Mouse (Mus musculus) embryonic stem cell, embryonic (primary cell): ENCODE data around the gene Gm20517.

Experiments
- CTCF ChIA-PET, 4 experiments: fragments of 300-600 bp in 2 of 4; fragments of 350-600 bp in 2 of 4; sonication (Branson Sonifier 250); formaldehyde crosslinking; loops; one replicate each; lab custom pipeline; 2022; ENCODE audit warnings: inconsistent platforms in 2 of 4; lab: Charles Lee
- POLR2A ChIA-PET, 4 experiments: fragments of 300-600 bp in 2 of 4; fragments of 350-600 bp in 2 of 4; sonication (Branson Sonifier 250); formaldehyde crosslinking; loops; one replicate each; lab custom pipeline; 2022; ENCODE audit warnings: antibody characterized with exemption in 4 of 4, inconsistent platforms in 1 of 4; lab: Charles Lee

Gm20517 gene

DNA sequence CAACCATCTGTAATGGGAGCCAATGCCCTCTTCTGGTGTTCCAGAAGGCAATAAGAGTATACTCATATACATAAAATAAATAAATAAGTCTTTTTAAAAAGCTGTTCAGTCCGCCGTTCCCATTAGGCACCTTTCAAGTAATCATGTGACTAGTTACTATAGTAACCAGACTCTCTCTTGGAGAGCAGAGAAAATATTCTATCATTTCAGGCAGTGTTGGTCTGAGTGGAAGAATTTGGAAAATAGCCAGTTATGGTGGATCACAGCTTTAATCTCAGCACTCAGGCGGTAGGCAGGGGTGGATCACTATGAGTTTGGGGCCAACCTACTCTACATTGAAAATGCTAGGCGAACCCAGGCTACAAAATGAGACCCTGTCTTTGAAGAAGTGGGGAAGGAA is 57.8 kb downstream of the Gm20517 start:
- POLR2A ChIA-PET = interaction anchor here in 2 of 4 experiments (1.0 to 7.2 kb wide), 4 partner anchors 9 to 18 kb away, joined by 3 to 66 read pairs (median 3); no protein-coding TSS in a partner anchor
- CTCF ChIA-PET = interaction anchor here in 1 of 4 experiments (1.0 kb wide), 1 partner anchor 21 kb away, joined by 3 read pairs; no protein-coding TSS in a partner anchor

DNA sequence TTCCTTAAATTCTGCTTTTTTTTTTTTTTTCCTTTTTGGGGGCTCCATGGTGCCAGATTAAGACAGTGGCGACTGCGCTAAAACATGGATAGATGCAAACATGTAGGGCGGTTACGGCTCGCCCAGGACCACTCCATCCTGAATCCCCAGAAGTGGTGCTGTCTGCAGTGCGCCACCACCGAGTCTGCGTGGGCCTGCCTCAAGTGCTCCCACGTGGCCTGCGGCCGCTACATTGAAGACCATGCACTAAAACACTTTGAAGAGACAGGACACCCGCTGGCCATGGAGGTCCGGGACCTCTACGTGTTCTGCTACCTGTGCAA is 60.6 kb downstream of the Gm20517 start:
- ChIA-PET CTCF (interaction anchor here (0.6 to 4.2 kb wide), 21 partner anchors 10 to 429 kb away, joined by 3 to 19 read pairs (median 4); partner anchors contain the start of genes Gm21981 (in 1 of the 4) and Prickle4 (in 1 of the 4)), POLR2A (interaction anchor here in 3 of 4 experiments (0.7 to 7.2 kb wide), 40 partner anchors 9 to 346 kb away, joined by 3 to 66 read pairs (median 5); partner anchors contain the start of genes Frs3 (in 2 of the 3), Gm21981 (in 2 of the 3), Prickle4 (in 2 of the 3) and Taf8 (in 2 of the 3))

DNA sequence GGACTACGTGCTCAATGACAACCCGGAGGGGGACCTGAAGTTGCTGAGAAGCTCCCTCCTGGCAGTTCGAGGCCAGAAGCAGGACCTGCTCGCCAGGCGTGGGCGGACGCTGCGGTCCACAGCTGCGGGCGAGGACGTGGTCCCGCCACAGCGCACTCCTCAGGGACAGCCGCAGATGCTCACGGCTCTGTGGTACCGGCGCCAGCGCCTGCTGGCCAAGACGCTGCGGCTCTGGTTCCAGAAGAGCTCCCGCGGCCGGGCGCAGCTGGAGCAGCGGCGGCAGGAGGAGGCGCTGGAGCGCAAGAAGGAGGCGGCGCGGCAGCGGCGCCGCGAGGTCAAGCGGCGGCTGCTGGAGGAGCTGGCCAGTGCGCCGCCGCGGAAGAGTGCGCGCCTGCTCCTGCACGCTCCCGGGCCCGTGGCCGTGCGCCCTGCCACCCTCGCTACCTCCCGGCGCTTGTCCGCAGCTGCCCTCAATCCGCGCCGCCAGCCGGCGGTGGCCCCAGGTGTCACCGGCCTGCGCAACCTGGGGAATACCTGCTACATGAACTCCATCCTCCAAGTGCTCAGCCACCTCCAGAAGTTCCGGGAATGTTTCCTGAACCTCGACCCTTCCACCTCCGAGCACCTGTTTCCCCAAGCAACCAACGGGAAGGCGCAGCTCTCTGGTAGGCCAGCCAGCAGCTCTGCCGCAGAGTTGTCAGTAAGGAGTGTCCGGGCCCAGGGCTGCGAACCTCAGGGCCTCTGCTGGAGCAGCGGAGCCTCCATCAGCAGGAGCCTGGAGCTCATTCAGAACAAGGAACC is 61.1 kb downstream of the Gm20517 start:
- CTCF ChIA-PET = interaction anchor here (0.6 to 4.2 kb wide), 33 partner anchors 9 to 532 kb away, joined by 3 to 19 read pairs (median 4); partner anchors contain the start of genes Gm21981 (in 1 of the 4) and Prickle4 (in 1 of the 4)
- POLR2A ChIA-PET = interaction anchor here in 3 of 4 experiments (0.7 to 7.2 kb wide), 58 partner anchors 8 to 369 kb away, joined by 3 to 66 read pairs (median 5); partner anchors contain the start of genes Frs3 (in 2 of the 3), Gm21981 (in 2 of the 3), Prickle4 (in 2 of the 3) and Taf8 (in 2 of the 3)

DNA sequence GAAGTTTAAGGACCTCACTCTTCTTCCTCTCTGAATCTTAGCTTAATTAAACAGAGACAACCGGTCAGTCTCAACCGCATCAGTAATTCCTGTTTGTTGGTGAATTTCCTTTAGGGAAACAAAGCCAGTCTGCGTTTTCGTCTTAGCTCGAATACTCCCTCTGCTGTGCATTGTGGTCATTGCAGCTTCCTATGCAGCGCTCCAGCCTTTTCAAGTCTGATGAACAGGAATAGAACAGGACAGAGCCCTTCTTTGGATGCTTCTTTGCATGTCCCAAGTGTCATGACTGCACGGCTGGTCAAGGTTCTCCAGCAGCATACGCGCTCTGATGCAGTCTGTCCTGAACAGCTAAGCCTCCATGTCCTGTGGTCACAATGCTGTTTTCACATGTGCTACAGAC is 65.2 kb downstream of the Gm20517 start:
- CTCF ChIA-PET = interaction anchor here (0.5 to 3.9 kb wide), 45 partner anchors 8 to 544 kb away, joined by 3 to 40 read pairs (median 4); partner anchors contain the start of genes Gm21981 (in 2 of the 4), Prickle4 (in 2 of the 4) and Usp49 (in 1 of the 4)
- POLR2A ChIA-PET = interaction anchor here (0.6 to 2.0 kb wide), 29 partner anchors 8 to 166 kb away, joined by 3 to 21 read pairs (median 4); partner anchors contain the start of genes Prickle4 (in 1 of the 4) and Tomm6 (in 1 of the 4)

DNA sequence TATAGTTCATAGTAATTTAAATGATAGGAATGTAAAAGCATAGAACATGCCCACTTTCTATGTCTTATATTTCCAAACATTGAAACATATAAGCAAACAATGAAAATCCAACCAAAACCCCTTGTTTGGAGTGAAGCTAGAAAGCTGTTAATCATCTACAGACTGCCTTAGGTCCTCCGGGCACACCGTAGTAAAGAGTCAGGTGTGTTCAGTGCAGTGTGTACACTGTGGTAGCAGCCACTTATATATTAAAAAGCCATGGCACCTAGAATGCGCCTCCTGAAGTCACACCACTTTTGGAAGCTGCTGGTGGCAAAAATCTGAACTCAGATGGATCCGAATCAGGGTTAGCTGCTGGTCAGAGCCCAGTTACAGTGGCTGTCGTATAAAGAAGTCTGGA is 66.8 kb downstream of the Gm20517 start:
- ChIA-PET POLR2A (interaction anchor here in 2 of 4 experiments (0.5 to 2.3 kb wide), 7 partner anchors 8 to 167 kb away, joined by 3 to 5 read pairs (median 3); partner anchors contain the start of genes Gm21981 (in 1 of the 2), Prickle4 (in 1 of the 2) and Tomm6 (in 1 of the 2)), CTCF (interaction anchor here in 2 of 4 experiments (0.8 to 0.9 kb wide), 3 partner anchors 10 to 32 kb away, joined by 3 to 4 read pairs (median 3); partner anchors contain the start of genes Frs3 (in 1 of the 2) and Tomm6 (in 1 of the 2))

DNA sequence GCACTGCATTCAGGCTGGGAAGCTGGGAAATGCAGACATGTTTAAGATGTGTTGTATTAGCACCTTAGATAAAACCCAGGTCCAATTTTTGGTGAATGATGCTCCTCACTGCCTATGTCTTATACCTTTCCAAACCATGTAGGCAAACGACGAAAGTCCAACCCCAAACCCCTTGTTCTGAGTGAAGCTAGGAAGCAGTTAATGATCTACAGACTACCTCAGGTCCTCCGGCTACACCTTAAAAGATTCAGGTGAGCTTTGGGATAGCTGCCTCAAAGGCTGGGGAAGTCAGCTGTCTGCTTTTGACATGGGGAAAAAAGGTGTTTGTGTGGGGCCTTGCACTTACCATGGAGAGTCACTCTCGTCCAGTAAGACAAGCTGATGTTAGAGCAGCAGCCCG is 67.3 kb downstream of the Gm20517 start:
- POLR2A ChIA-PET = interaction anchor here in 2 of 4 experiments (0.5 to 2.3 kb wide), 7 partner anchors 8 to 198 kb away, joined by 3 to 6 read pairs (median 4); partner anchors contain the start of genes Gm21981 (in 1 of the 2), Prickle4 (in 1 of the 2) and Tomm6 (in 1 of the 2)
- CTCF ChIA-PET = interaction anchor here in 2 of 4 experiments (0.5 to 1.2 kb wide), 5 partner anchors 8 to 63 kb away, joined by 3 to 4 read pairs (median 3); partner anchors contain the start of genes Frs3 (in 1 of the 2) and Tomm6 (in 1 of the 2)

DNA sequence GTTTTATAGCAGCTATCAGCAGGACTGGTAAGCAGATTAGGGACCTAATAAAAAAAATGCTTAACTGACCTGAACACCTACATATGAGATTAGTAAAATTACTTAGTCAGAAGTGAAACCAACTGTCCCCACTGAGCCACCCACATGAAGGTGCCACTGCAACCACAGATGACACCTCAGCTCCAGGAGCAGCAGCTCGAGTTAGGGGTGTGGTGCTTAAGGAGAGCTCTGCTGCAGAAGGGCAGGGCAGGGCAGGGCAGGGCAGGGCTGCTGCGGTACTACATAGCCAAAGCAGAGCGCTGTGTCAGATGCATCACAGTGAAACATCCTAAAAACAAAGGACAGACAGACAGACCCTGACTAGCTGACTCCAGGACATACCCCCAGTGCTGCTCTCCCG is 71.4 kb downstream of the Gm20517 start:
- ChIA-PET CTCF (interaction anchor here in 3 of 4 experiments (1.1 to 1.6 kb wide), 5 partner anchors 10 to 58 kb away, joined by 3 read pairs; partner anchors contain the start of genes Gm21981 (in 1 of the 3) and Prickle4 (in 1 of the 3)), POLR2A (interaction anchor here (0.6 to 7.0 kb wide), 24 partner anchors 10 to 181 kb away, joined by 3 to 66 read pairs (median 4); partner anchors contain the start of genes Gm21981 (in 2 of the 4), Prickle4 (in 2 of the 4) and Taf8 (in 1 of the 4))

DNA sequence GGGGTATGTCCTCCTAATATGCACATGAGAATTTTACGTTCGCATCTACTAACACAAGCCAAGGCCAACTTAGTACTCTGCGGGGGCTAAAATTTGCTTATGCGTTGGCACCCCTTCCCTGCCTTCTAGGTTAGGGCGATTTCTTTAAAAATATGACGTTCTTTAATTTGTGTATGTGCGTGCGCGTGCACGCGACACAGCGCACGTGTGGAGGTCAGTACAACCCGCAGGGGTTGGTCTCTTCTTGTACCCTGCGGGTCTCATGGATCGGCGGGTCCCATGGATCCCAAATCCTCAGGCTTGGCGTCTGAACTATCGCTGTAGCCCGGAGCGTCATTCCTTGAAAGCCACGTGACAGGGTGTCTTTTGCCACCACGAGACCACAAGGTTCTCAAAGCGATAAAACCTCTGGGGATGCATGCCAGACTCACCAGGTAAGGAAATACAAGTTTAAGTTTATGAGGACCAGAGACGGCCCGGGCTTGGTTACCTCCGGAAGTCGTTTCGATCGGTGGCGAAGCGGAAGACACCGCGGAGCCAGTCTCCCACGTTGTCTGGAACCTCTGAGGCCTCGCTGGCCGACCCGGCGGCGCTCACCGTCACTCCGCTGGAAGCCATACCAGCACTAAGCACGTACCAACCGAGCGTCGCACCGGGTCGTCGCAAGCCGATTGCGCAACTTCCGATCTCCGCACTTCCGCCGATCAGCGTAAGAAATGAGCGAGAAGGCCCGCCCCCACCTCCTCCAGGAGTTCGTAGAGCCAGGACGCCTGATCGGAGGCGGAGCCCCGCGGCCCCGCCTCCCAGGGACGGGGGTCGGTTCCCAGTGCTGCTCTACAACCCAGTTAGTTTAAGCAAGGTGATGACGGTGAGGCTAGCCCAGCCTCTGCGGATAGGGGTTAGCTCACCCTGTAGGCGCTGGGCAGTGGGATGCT is 76.3 kb downstream of the Gm20517 start:
- CTCF ChIA-PET = interaction anchor here (0.6 to 1.5 kb wide), 6 partner anchors 9 to 355 kb away, joined by 3 to 4 read pairs (median 3); no protein-coding TSS in a partner anchor
- POLR2A ChIA-PET = interaction anchor here (0.6 to 7.0 kb wide), 21 partner anchors 9 to 202 kb away, joined by 3 to 66 read pairs (median 4); partner anchors contain the start of gene Tfeb (in 1 of the 4)

DNA sequence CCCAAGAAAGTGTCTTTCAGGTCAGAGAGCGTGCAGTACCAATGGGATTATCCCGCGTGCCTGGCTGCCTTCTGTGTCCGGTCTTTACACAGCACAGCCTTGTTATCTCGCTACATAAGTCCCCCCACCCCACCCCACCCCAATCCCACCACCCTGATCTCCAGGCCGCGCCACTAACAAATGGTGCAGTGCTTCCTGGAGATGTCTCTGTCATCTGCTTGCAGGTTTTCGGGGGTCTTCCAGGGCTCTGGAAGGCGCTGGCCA is 76.9 kb downstream of the Gm20517 start, which contains the start of gene Tomm6:
Gene Tomm6 (minus strand): TSS at position 43 of the 264 bp plus-strand sequence.
- CTCF ChIA-PET = interaction anchor here in 3 of 4 experiments (0.7 to 1.5 kb wide), 4 partner anchors 10 to 356 kb away, joined by 3 to 4 read pairs (median 4); no protein-coding TSS in a partner anchor
- POLR2A ChIA-PET = interaction anchor here (0.6 to 4.0 kb wide), 19 partner anchors 8 to 177 kb away, joined by 3 to 18 read pairs (median 4); partner anchors contain the start of gene Tfeb (in 1 of the 4)

DNA sequence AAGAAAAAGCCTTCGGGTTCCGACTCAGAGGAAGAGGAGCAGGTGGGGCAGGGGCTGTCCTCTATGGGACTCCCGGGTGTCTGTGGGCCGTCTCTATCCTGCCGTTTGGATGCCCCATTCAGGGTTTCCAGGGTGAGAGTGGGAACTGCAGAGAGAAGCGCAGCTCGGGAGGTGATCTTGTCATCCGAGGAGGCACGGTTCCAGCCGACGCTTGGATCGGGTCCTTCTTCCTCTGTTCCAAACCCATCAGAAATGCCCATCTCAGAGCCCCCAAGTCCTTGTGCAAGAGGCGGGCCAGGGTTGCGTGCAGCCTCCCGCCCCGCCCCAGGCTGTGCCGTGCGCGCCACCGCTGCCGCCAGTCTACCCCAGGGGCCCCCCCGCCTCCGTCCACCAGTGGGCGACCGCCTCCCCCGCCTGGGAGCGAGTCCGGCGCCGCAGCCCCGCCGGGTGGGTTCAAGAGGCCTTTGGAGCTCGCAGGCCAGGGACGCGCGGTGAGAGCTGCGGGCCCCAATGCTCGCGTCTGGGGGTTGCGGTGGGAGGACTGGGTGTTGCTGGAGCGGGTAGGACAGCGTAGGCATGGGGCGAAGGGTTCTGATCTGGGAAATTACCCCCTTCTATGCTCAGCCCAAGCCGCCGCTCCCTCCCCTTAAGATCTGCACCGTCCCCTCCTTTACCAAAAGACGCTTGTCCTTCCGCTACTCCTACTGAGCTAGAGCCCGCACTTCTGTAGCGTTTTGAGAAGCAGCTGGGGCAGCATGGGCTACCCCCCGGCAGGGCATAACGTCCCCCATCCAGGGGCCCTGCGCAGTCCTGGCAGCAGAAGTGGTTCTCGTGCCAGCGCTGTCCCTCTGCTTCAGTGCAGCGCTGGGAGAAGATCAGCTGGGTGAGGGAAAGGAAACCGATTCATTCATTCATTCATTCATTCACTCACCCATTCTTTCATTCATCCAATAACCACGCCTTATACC is 77.5 kb downstream of the Gm20517 start, which contains the start of gene Frs3:
Gene Frs3 (plus strand): TSS at position 423 of the 968 bp plus-strand sequence.
- POLR2A ChIA-PET = interaction anchor here (0.6 to 4.0 kb wide), 32 partner anchors 9 to 176 kb away, joined by 3 to 18 read pairs (median 4); partner anchors contain the start of genes Tfeb (in 2 of the 4) and Usp49 (in 1 of the 4)
- CTCF ChIA-PET = interaction anchor here (0.5 to 1.6 kb wide), 12 partner anchors 10 to 207 kb away, joined by 3 to 5 read pairs (median 3); no protein-coding TSS in a partner anchor

DNA sequence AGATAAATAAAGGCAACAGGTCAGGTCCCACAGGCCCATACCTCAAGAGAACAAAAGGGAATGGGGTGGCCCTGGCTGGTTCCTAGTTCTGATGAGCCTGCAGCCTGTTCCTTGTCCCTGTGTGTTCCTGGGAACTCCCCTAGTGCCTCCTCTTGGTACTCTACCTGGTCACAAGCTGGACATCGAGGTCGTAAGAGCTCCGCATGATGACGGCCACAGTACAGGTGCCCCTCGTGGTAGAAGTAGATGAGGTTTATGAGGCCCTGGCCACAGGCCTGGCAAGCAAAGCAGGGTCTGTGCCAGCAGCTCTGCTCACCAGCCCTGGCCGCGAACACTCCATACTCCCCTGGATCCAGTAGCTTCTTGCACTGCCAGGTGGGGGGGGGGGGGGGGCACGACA is 78.5 kb downstream of the Gm20517 start:
- ChIA-PET CTCF (interaction anchor here in 3 of 4 experiments (0.7 to 1.6 kb wide), 8 partner anchors 10 to 178 kb away, joined by 3 to 5 read pairs (median 4); no protein-coding TSS in a partner anchor), POLR2A (interaction anchor here in 3 of 4 experiments (0.8 to 4.0 kb wide), 24 partner anchors 8 to 313 kb away, joined by 3 to 18 read pairs (median 4); partner anchors contain the start of genes Tfeb (in 2 of the 3) and Usp49 (in 1 of the 3))

DNA sequence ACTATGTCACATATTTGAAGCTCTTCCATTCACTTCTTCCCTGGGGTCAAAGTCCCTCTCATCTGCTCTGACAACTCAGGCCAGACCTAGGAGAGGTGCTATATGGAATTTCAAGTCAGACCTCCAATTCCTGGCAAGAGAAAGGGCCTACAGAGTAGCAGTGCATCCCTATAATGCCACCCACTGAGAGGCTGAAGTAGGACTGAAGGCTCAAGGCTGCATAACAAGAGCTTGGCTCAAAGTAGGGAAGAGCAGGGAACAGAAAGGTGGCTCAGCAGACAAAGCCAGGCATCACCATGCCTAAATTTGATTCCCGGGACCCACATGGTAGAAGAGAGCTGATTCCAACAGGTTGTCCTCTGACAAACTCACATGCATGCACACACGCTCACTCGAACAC is 80.3 kb downstream of the Gm20517 start:
- POLR2A ChIA-PET = interaction anchor here in 3 of 4 experiments (0.9 to 4.0 kb wide), 11 partner anchors 10 to 96 kb away, joined by 3 to 18 read pairs (median 4); no protein-coding TSS in a partner anchor
- CTCF ChIA-PET = interaction anchor here in 2 of 4 experiments (0.8 to 1.4 kb wide), 3 partner anchors 15 to 47 kb away, joined by 3 read pairs; no protein-coding TSS in a partner anchor

DNA sequence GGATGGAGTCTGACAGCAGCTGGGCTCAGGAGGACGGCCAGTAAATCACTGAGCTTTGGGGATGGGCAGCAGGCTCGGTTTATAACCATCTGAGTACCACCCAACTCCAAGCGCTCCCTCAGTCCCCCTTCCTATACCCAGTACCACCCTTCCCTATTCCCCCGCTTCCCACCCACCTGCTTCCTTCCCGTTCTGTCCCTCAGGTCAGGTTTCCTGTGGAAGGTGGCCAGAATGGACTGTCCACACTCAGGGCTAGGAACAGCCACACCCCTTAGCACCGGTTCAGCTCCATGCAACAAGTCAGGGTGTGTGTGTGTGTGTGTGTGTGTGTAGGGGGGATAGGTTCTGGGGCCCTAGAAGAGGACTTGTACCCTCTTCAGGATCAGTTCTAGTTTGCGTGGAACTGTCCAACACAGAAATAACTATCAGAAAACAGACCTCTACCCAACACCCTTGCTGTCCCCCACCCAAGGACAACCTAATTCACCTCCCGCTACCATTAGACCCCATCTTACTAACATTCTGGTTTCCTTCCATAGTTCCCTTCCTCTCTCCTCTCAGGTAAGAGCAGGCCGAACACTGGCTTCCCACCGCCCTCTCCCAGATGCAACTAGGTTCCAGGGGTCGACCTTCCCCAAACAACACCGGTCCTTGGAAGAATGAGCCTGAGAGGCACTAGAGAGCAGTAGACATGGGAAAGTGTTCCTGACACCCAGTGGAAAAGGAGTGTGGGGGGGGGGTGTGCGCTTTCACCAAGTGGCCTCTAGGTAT is 82.5 kb downstream of the Gm20517 start:
- ChIA-PET POLR2A (interaction anchor here in 3 of 4 experiments (0.5 to 3.5 kb wide), 32 partner anchors 8 to 315 kb away, joined by 3 to 17 read pairs (median 5); no protein-coding TSS in a partner anchor), CTCF (interaction anchor here (0.6 to 2.1 kb wide), 26 partner anchors 10 to 1541 kb away, joined by 3 to 9 read pairs (median 4); partner anchors contain the start of genes Mad2l1bp (in 1 of the 4) and Taf8 (in 1 of the 4))

DNA sequence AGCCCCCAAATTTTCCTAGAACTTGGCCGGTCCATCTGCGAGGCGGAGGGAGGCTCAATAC is 82.9 kb downstream of the Gm20517 start, which contains the start of gene Gm21981:
Gene Gm21981 (minus strand): TSS at position 14 of the 61 bp plus-strand sequence.
- ChIA-PET POLR2A (interaction anchor here in 3 of 4 experiments (0.5 to 2.9 kb wide), 29 partner anchors 8 to 315 kb away, joined by 3 to 10 read pairs (median 4); no protein-coding TSS in a partner anchor), CTCF (interaction anchor here (0.6 to 2.1 kb wide), 25 partner anchors 10 to 1541 kb away, joined by 3 to 9 read pairs (median 4); partner anchors contain the start of genes Mad2l1bp (in 1 of the 4) and Taf8 (in 1 of the 4))
